Mouse (Mus musculus) kidney, adult 9 months (tissue): ENCODE data around the gene B4galt5.
"Not testable (repeated sequence)": the region's sequence is repeated elsewhere in the genome, so short reads cannot be mapped to it uniquely, and the experiment has no call there.

ENCODE experiments used
- DNase-seq: peaks from one replicate; pipeline ENCODE4 v3.0.0; 2022

B4galt5 gene

DNA sequence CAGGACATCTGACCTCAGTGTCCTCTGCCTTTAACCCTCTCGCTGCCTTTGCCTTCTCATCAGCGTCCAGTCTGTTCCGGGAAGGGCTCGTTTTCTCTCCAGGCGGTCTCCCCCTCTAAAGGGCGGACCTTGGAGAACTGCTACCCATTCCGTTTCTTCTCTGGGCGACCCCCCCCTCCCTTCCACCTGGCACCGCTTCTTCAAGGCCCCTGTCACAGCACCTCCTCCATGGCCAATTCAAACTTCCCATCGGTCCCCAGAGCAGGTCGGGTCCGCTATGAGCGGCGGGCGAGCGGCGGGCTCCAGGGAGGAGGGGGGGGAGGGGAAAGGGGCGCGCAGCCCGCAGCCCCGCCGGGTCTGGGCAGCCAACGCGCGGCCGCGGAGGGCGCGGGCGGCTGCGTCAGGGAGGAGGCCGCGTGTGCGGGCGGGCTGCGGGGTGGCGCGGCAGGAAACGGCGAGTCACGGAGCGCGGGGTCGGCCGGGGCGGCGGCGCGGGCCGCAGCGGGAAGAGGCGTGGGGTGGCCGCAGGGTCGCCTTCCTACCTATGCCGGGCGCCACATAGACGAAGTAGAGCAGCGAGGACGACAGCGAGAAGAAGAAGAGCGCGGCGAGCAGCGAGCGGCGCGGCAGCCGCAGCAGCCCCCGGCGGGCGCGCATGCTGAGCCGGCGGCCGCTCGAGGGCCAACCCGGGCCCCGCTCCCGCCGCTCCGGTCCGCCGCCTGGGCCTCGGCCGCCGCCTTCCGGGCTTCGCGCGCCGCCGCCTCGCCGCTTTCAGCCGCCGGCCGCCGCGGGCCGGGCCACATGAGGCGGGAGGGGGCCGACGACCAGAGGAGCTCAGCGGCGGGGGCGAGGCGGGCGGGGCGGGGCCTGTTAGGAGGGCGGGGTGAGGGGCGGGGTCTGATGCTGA is at the start of gene B4galt5:
B4galt5 (minus strand) TSS at position 808 of the 907 bp plus-strand sequence.
- DNase-seq = no peak

DNA sequence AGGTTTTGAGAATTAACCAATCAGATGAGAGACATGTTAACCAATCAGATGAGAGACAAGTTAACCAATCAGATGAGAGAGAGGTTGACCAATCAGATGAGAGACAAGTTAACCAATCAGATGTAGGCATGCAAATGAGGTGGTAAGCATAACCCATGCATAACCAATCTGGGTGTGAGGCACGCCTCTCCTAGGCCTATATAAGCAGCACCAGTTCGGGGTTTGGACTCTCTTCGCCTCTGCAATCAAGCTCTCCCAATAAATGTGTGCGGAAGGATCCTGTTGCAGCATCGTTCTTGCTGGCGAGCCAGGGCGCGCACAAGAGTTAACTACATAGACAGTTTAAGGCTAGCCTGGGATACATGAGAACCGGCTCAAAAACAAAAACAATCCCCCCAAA is 47.4 kb upstream of the B4galt5 start:
- not testable (repeated sequence) for DNase-seq

- no peak for DNase-seq
Measured at GRCm38 (mm10) chr2:167394426-167394825, 45.4 kb upstream of the B4galt5 start.

- DNase-seq = no peak
Measured at GRCm38 (mm10) chr2:167386998-167387397, 38.0 kb upstream of the B4galt5 start.

DNA sequence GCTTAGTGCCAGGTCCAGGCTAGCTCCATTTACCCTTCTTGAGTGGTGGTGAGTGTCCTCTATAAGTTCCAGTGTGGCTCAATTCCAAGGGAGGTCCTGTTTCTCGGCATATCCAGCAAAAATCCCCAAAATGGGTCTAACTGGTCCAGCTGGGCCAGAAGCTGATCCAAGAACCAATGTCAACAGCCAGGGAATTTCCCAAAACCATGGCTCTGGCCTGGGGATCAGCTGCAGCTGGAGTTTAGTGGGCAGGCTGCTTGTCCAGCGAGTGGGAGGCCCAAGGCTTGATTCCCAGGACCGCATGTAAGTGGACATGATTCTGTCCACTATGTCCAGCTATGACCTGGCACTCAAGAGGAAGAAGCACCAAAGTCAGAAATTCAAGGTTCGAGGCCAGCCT is 37.5 kb upstream of the B4galt5 start:
- no peak for DNase-seq

GRCm38 (mm10) chr2:167383666-167384083 is 34.7 kb upstream of the B4galt5 start:
- peak; percentile 93 for DNase-seq

DNA sequence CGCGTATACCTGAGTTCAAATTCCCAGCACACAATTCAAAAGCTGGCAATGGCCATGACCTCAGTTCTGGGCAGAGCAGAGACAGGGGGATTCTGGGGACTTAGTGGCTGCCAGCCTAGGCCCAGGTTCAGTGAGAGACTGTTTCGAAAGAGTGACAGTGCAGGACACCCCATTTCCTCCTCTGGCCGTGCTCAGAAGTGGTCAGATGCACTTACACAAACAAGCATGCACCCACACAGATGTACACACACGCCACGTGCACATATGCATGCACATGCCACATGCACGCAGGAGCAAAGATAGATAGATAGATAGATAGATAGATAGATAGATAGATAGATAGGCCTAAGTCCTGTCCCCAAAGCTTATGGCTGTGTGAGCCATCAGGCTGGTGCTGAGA is 33.4 kb upstream of the B4galt5 start:
- DNase-seq = no peak

DNA sequence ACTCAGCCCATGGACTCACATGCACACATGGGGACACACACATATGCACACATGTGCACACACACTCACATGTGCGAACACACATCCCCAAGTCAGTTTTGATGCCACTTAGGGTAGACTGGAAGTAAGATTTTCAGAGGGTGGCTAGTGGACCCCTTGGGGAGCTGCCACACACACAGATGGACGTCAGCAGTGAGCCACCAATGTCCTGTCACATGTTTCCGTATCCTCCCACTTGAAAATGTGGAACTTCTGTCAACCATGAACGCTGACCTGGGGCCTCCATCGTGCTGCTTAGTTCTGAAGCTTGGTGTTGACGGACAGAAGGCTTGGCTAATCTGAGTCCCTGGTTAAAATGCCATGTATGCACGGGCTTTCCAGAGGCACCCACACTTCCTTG is 32.6 kb upstream of the B4galt5 start:
- no peak for DNase-seq

DNA sequence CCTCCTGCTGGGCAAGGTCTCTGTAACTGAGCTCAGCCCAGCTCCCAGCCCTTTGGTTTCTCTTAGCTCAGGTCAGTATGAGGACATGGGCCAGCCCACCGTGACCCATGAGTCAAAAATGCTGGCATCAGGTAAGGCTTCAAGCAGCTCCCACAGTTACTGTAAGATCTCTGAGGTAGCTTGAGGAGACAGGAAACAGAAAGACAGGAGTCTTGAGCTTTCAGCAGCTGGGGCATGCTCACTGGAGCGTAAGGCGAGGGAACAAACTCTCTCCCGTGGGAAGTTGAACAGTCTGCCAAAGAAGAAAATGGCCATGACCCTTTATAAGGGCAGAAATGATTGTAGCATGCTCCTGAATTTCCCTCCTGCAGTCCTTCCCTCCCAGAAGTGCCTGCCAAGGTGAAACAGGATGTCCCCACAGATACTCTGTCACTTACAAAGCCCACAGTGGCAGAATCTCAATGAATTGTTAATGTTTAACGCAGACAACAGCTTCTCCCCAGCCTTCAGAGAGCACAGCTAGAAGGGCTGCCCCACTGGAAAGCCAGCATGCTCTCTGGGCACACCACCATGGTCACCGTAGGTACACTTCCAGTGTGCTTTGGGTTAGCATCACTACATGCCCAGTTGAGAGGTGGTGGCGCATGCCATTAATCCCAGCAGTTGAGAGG is 31.8 kb upstream of the B4galt5 start:
- DNase-seq = peak; percentile 88

- no peak for DNase-seq
Measured at GRCm38 (mm10) chr2:167378972-167379371, 30.0 kb upstream of the B4galt5 start.

- DNase-seq = no peak
Measured at GRCm38 (mm10) chr2:167377697-167378096, 28.7 kb upstream of the B4galt5 start.

- no peak for DNase-seq
Measured at GRCm38 (mm10) chr2:167376160-167376564, 27.2 kb upstream of the B4galt5 start.

DNA sequence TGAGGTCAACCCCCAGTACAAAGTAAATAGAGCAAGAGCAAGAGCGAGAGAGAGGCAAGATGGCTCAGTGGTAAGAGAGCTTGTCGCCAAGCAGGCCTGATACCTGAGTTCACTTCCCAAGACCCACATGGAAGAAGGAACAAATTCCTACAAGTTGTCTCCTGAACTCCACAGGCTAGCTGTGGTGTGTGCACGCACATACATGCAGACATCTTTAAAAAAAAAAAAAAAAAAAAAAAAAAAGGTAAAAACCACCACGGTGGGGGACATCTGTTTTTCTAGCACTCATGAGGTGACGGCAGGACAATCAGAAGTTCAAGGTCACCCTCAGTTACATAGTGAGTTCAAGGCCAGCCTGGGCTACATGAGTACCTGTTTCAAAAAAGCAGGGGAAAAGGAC is 26.7 kb upstream of the B4galt5 start:
- no peak for DNase-seq

DNA sequence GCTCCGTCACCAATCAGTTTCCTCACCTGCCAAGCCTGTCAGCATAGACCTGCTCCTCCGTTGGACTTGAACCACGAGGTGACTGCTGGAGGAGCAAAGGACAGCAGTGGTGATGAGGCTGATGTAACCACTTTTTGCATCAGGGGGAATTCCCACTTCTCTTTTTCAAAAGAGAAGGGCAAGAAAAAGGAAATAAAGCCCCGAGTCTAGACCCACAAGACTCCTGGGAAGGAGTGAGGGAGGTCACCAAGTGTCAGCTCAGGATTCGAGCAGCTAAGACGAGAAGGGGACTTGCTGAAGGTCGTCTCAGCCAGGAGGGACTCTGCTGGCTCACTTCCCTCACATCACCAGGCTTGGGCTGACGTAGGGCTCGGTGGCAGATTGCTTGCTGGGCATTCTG is 26.2 kb upstream of the B4galt5 start:
- DNase-seq = no peak

DNA sequence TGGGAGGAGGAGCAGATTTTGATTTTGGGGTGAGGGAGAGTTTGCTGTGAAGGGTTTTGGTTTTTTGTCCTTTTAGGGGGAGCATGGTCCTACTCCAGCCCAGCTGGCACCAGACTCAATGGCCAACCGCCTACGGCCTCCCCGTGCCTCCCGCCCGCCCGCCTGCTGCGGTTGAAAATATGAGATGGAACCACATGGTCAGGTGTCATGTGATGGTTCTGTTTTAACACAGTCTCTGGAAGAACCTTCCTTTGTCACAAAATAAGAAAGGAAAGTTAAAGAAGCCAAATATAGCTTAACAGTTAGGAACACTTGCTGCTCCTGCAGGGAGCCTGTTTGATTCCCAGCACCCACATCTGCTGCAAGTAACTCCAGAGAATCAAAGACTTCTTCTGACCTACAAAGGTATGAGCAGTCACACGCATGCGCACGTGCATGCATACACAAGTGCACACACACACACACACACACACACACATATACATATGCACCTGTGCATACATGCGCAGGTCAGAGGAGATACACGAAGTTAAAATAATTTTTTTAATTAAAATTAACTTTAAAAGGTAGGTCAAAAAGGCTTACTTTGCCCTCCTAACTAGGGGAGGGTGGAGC is 25.3 kb upstream of the B4galt5 start:
- DNase-seq = no peak

- no peak for DNase-seq
Measured at GRCm38 (mm10) chr2:167373266-167373665, 24.3 kb upstream of the B4galt5 start.

GRCm38 (mm10) chr2:167371506-167371905 is 22.5 kb upstream of the B4galt5 start:
- no peak for DNase-seq

- DNase-seq = no peak
Measured at GRCm38 (mm10) chr2:167368328-167368727, 19.3 kb upstream of the B4galt5 start.

DNA sequence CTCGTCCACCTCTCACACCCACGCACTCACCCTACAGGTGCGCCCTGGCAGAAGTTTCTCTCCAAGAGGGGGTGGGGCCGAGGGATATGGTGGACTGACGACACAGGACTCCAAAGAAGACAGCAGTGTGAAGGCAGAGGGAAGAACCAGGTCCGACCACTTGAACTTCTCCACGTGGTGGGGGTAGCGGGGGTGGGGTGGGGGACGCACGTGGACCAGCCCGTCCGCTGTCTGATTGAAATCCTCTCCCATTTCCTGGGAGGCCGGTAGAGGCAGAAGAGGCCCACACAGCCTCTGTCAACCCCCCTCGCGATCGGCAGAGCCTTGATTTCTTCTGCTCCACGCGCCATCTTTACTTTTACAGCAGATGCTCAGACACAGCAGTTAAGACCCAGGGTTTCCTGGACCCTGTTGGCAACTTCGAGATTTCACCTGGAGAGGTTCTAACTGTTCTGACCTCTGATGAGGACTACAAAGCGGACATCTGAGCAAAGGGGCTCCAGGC is 18.8 kb upstream of the B4galt5 start:
- no peak for DNase-seq

GRCm38 (mm10) chr2:167367325-167367724 is 18.3 kb upstream of the B4galt5 start:
- DNase-seq = no peak

GRCm38 (mm10) chr2:167365063-167365462 is 16.1 kb upstream of the B4galt5 start:
- DNase-seq = no peak

GRCm38 (mm10) chr2:167363272-167364045 is 14.5 kb upstream of the B4galt5 start:
- DNase-seq = no peak

DNA sequence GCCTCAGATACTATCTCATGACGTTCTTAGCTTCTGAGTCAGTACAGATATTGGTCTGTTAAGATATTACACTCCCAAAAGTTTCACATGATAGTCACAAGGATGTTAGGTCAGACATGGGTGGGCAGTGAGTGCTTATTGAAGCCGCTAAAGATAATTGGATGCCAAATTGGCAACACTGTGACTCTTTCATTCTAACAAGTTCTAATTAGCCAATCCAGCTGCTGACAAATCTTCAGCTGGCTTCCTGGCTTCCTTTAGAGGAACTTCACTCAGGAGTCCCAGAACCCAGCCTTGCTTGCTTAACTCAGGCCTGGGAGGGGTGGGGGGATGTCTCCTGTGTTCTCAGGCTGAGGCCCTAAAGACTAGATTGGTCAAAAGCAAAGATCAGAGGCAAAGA is 9.5 kb upstream of the B4galt5 start:
- DNase-seq = no peak
